Mouse (Mus musculus) forebrain, embryonic 12.5 days (tissue): ENCODE measurements around the gene Tango2. TPM values are rescaled to one million over a fixed set of nuclear protein-coding genes. Genes with fewer than 3 reads are reported as not detected.

Experiments
- ATAC-seq: fragments of 200-750 bp; cut with Nextera tagmentation; 2 replicates; pipeline ENCODE4 v1.8.0; 2017; ENCODE audit warnings: moderate TSS enrichment; ENCODE audit not compliant: low FRiP score
- H3K27ac ChIP-seq: fragments of 300-500 bp; sonication (generic); 2 replicates; pipeline ENCODE4 v1.5.1; 2016; ENCODE audit warnings: mild to moderate bottlenecking
- H3K27me3 ChIP-seq: fragments of 300-500 bp; sonication (generic); 2 replicates; pipeline ENCODE4 v1.6.1; 2016; ENCODE audit warnings: mild to moderate bottlenecking
- H3K36me3 ChIP-seq: fragments of 300-500 bp; sonication (generic); replicated peaks from 2 replicates; pipeline ENCODE4 v1.6.1; 2016; ENCODE audit warnings: mild to moderate bottlenecking
- H3K4me1 ChIP-seq: fragments of 300-500 bp; sonication (generic); 2 replicates; pipeline ENCODE4 v1.6.1; 2016
- H3K4me2 ChIP-seq: fragments of 300-500 bp; sonication (generic); 2 replicates; pipeline ENCODE4 v1.6.1; 2016; ENCODE audit warnings: mild to moderate bottlenecking, moderate library complexity
- H3K4me3 ChIP-seq: fragments of 300-500 bp; sonication (generic); replicated peaks from 2 replicates; pipeline ENCODE4 v1.5.1; 2016; ENCODE audit warnings: mild to moderate bottlenecking
- H3K9ac ChIP-seq: fragments of 300-500 bp; sonication (generic); 2 replicates; pipeline ENCODE4 v1.6.1; 2016; ENCODE audit warnings: mild to moderate bottlenecking
- H3K9me3 ChIP-seq: fragments of 300-500 bp; sonication (generic); 2 replicates; pipeline ENCODE4 v1.6.1; 2016
- WGBS: fragments of 180-500 bp; shearing (Covaris S2); methylation state at CpG from one replicate; pipeline ENCODE4 v1.1.7; 2016; 5-methylcytosine and 5-hydroxymethylcytosine counted together
- polyA plus RNA-seq: library from polyadenylated mRNA; unstranded; fragments of >200 nt; fragmentation: Nextera tagmentation; extraction: Ambion mirVana; gene quantifications from 2 replicates; pipeline ENCODE4 v1.2.1, GENCODE M21; 2016

Tango2 gene
- polyA plus RNA-seq, 1 experiment from 2014 or later, result 41.5 TPM

GRCm38 (mm10) chr16:18379338-18380001, 31.6 kb upstream of the Tango2 start:
- Histone ChIP-seq H3K4me2 (no peak overlapping the region), H3K4me3 (no peak overlapping the region), H3K9me3 (no peaks in the 10 kb centered on the region), H3K36me3 (no peaks in the 10 kb centered on the region), H3K27me3 (no peaks in the 10 kb centered on the region), H3K9ac (0 out of 2 replicates have a peak overlapping the region, but pooled peaks have one; percentile 36), H3K4me1 (peaks cover 79% of the 10 kb centered on the region), H3K27ac (peak overlapping the region; percentile 92)
- 63% methylated on average over 8 of the region's 8 CpGs for WGBS
- ATAC-seq, result no peak

GRCm38 (mm10) chr16:18378489-18378888, 30.6 kb upstream of the Tango2 start:
- Histone ChIP-seq H3K4me1 (peaks cover 71% of the 10 kb centered on the region), H3K27me3 (no peaks in the 10 kb centered on the region), H3K4me3 (no peak overlapping the region), H3K27ac (peak overlapping the region; percentile 92; the same call in 1 of the 2 replicates), H3K9me3 (no peaks in the 10 kb centered on the region), H3K36me3 (no peaks in the 10 kb centered on the region), H3K4me2 (no peak overlapping the region), H3K9ac (no peak overlapping the region)
- ATAC-seq, result no peak
- 55% methylated on average over 1 of the region's 1 CpGs for WGBS

- H3K9ac ChIP-seq, result no peak overlapping the region
- H3K27ac ChIP-seq, result peak overlapping the region; percentile 63; the same call in 1 of the 2 replicates
- H3K36me3 ChIP-seq, result no peaks in the 10 kb centered on the region
- H3K4me1 ChIP-seq, result peaks cover 58% of the 10 kb centered on the region
- no peak overlapping the region for H3K4me2 ChIP-seq
- no peaks in the 10 kb centered on the region for H3K27me3 ChIP-seq
- no peak overlapping the region for H3K4me3 ChIP-seq
- ATAC-seq, result no peak
- 26% methylated on average over 3 of the region's 3 CpGs for WGBS
- no peaks in the 10 kb centered on the region for H3K9me3 ChIP-seq
Observed at GRCm38 (mm10) chr16:18377203-18377602, 29.3 kb upstream of the Tango2 start.

DNA sequence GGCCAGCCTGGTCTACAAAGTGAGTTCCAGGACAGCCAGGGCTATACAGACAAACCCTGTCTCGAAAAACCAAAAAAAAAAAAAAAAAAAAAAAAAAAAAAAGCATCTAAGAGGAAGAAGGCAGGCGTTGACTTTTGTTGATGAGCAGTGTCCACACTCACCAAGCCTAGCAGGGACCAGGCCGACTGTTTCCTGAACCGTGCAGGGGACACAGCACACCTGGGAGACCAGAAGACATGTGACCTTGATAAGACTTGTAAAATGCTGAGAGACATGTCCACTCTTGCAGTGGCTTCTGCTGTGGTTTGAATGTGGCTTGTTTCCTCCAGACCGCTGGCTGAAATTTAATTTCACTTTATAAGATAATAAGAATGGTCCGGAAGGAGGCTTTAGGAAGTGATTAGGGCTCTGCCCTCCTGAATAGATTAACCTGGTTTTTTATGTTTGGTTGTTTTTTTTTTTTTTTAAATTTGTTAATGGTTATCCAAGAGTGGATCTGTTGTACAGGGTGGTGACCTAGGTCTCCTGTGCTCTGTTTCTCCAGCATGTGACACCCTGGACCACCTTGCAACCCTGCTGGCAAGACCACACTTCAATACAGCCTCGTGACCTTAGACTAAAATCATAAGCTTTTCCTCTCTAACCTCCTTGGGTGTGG, 28.5 kb upstream of the Tango2 start:
- Histone ChIP-seq H3K36me3 (no peaks in the 10 kb centered on the region), H3K4me2 (no peak overlapping the region), H3K27ac (no peak overlapping the region), H3K9ac (no peak overlapping the region), H3K27me3 (no peaks in the 10 kb centered on the region), H3K4me3 (no peak overlapping the region), H3K4me1 (peaks cover 51% of the 10 kb centered on the region), H3K9me3 (no peaks in the 10 kb centered on the region)
- ATAC-seq, result no peak
- WGBS, result 89% methylated on average over 7 of the region's 7 CpGs

DNA sequence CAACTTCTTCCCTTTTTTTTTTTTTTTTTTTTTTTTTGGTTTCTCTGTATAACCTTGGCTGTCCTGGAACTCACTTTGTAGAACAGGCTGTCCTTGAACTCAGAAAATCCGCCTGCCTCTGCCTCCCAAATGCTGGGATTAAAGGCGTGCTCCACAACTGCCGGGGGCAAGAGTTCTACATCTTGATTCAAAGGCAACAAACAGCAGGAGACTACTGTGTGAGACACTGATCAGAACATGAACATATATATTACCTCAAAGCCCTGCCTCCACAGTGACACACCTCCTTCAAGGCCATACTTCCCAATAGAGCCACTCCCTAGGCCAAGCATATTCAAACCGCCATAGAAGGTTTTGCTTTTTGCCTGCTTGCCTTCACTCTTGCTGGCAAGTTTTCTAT, 25.7 kb upstream of the Tango2 start:
- Histone ChIP-seq H3K4me1 (peaks cover 23% of the 10 kb centered on the region), H3K27me3 (no peaks in the 10 kb centered on the region), H3K4me3 (no peak overlapping the region), H3K9ac (no peak overlapping the region), H3K36me3 (no peaks in the 10 kb centered on the region), H3K27ac (no peak overlapping the region), H3K9me3 (no peaks in the 10 kb centered on the region), H3K4me2 (no peak overlapping the region)
- ATAC-seq, result no peak
- WGBS, result 93% methylated on average over 4 of the region's 4 CpGs

- no peak for ATAC-seq
- H3K4me3 ChIP-seq, result no peak overlapping the region
Observed at GRCm38 (mm10) chr16:18370197-18370596, 22.3 kb upstream of the Tango2 start.

DNA sequence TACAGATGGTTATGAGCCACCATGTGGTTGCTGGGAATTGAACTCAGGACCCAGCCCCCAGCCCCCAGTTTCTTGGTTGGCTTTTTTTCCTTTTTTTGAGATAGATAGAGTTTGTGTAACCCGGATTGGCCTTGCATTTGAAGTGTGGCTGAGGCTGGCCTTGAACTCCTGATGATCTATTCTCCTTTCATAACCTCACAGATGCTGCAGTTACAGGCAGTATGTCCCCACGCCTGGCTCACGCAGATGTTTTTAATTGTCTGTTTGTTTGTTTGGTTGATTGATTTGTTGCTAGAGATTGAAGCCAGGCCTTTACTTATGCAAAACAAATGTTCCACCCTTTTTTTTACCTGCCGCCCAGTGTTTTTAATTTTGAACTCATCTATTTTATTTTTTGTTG, 18.9 kb upstream of the Tango2 start:
- 92% methylated on average over 4 of the region's 4 CpGs for WGBS
- no peak for ATAC-seq

More at GRCm38 (mm10) chr16:18370197-18370596, 22.3 kb upstream of the Tango2 start:
- H3K9ac ChIP-seq, result no peak overlapping the region
- no peaks in the 10 kb centered on the region for H3K9me3 ChIP-seq
- H3K4me2 ChIP-seq, result no peak overlapping the region
- H3K27ac ChIP-seq, result no peak overlapping the region
- H3K36me3 ChIP-seq, result no peaks in the 10 kb centered on the region
- 92% methylated on average over 3 of the region's 3 CpGs for WGBS
- no peaks in the 10 kb centered on the region for H3K27me3 ChIP-seq
- H3K4me1 ChIP-seq, result peaks cover 5% of the 10 kb centered on the region; the same call in 1 of the 2 replicates

DNA sequence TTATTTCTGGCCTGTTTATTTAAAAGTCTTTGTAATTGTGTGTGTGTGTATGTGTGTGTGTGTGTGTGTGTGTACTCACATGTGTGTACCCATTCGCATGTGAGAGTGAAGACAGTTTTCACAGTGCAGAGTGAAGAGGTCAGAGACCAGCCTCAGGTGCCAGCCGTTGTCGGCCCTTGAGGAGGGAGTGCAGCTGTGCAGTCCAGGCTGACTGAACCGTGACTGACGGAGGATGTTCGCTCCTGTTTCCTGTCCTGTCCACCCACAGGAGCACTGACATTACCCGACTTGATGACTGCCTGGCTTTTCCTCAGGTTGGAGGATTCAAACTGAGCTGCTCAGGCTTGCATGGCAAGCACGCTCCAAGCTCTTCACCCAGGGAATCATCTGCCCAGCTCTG, 15.0 kb upstream of the Tango2 start:
- Histone ChIP-seq H3K4me2 (no peak overlapping the region), H3K9ac (no peak overlapping the region), H3K4me1 (peaks cover 3% of the 10 kb centered on the region; the same call in 1 of the 2 replicates), H3K27me3 (no peaks in the 10 kb centered on the region), H3K4me3 (no peak overlapping the region), H3K9me3 (no peaks in the 10 kb centered on the region), H3K27ac (no peak overlapping the region), H3K36me3 (peaks cover 14% of the 10 kb centered on the region)
- ATAC-seq, result no peak
- WGBS, result 90% methylated on average over 8 of the region's 8 CpGs

More for the DNA sequence above, 18.9 kb upstream of the Tango2 start:
- Histone ChIP-seq H3K4me3 (no peak overlapping the region), H3K27ac (no peak overlapping the region), H3K36me3 (peaks cover 14% of the 10 kb centered on the region), H3K27me3 (no peaks in the 10 kb centered on the region), H3K4me2 (no peak overlapping the region), H3K4me1 (no peaks in the 10 kb centered on the region), H3K9ac (no peak overlapping the region), H3K9me3 (no peaks in the 10 kb centered on the region)

GRCm38 (mm10) chr16:18360151-18360805, 12.4 kb upstream of the Tango2 start:
- no peaks in the 10 kb centered on the region for H3K27me3 ChIP-seq
- no peak overlapping the region for H3K27ac ChIP-seq
- no peaks in the 10 kb centered on the region for H3K9me3 ChIP-seq
- H3K9ac ChIP-seq, result no peak overlapping the region
- WGBS, result 72% methylated on average over 6 of the region's 6 CpGs
- ATAC-seq, result no peak
- H3K4me2 ChIP-seq, result no peak overlapping the region
- H3K4me3 ChIP-seq, result no peak overlapping the region
- peaks cover 14% of the 10 kb centered on the region for H3K36me3 ChIP-seq
- peaks cover 3% of the 10 kb centered on the region; the same call in 1 of the 2 replicates for H3K4me1 ChIP-seq

GRCm38 (mm10) chr16:18357977-18358376, 10.1 kb upstream of the Tango2 start:
- H3K27me3 ChIP-seq, result no peaks in the 10 kb centered on the region
- H3K4me3 ChIP-seq, result no peak overlapping the region
- peaks cover 11% of the 10 kb centered on the region for H3K36me3 ChIP-seq
- H3K4me1 ChIP-seq, result peaks cover 3% of the 10 kb centered on the region; the same call in 1 of the 2 replicates
- ATAC-seq, result no peak
- WGBS, result 89% methylated on average over 6 of the region's 6 CpGs
- H3K9ac ChIP-seq, result no peak overlapping the region
- H3K9me3 ChIP-seq, result no peaks in the 10 kb centered on the region
- no peak overlapping the region for H3K4me2 ChIP-seq
- no peak overlapping the region for H3K27ac ChIP-seq

DNA sequence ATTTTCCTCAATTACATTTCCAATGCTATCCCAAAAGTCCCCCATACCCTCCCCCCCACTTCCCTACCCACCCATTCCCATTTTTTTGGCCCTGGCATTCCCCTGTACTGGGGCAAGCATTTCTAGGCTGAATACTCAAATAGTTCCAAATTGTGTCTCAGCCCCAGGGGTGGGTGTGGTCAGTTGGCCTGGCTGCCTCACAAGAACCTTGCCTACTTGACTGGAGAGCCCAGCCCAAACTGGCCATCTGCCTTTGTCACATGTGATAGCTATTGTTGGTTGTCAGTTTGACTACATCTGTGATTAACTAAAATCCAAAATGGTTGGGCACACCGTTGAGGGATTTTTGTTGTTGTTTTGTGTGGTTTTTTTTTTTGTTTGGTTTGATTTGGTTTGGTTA, 9.1 kb upstream of the Tango2 start:
- WGBS, result 87% methylated on average over 1 of the region's 1 CpGs

GRCm38 (mm10) chr16:18353106-18353505, 5.2 kb upstream of the Tango2 start:
- 86% methylated on average over 1 of the region's 1 CpGs for WGBS
- H3K4me2 ChIP-seq, result no peak overlapping the region
- no peak for ATAC-seq
- no peak overlapping the region for H3K27ac ChIP-seq
- H3K4me3 ChIP-seq, result no peak overlapping the region
- H3K4me1 ChIP-seq, result peaks cover 27% of the 10 kb centered on the region
- H3K36me3 ChIP-seq, result peaks cover 10% of the 10 kb centered on the region
- no peak overlapping the region for H3K9ac ChIP-seq
- H3K9me3 ChIP-seq, result no peaks in the 10 kb centered on the region
- H3K27me3 ChIP-seq, result peaks cover 12% of the 10 kb centered on the region; the same call in 1 of the 2 replicates

More for the DNA sequence above, 9.1 kb upstream of the Tango2 start:
- Histone ChIP-seq H3K4me2 (no peak overlapping the region), H3K4me1 (peaks cover 3% of the 10 kb centered on the region; the same call in 1 of the 2 replicates), H3K27me3 (no peaks in the 10 kb centered on the region), H3K36me3 (peaks cover 10% of the 10 kb centered on the region), H3K4me3 (no peak overlapping the region), H3K9me3 (no peaks in the 10 kb centered on the region), H3K9ac (no peak overlapping the region), H3K27ac (no peak overlapping the region)
- no peak for ATAC-seq
